Mouse (Mus musculus): ENCODE results near the gene Apaf1.
A peak's percentile ranks its signal among the peaks of the same experiment; 100 is the strongest.

Apaf1 gene

DNA sequence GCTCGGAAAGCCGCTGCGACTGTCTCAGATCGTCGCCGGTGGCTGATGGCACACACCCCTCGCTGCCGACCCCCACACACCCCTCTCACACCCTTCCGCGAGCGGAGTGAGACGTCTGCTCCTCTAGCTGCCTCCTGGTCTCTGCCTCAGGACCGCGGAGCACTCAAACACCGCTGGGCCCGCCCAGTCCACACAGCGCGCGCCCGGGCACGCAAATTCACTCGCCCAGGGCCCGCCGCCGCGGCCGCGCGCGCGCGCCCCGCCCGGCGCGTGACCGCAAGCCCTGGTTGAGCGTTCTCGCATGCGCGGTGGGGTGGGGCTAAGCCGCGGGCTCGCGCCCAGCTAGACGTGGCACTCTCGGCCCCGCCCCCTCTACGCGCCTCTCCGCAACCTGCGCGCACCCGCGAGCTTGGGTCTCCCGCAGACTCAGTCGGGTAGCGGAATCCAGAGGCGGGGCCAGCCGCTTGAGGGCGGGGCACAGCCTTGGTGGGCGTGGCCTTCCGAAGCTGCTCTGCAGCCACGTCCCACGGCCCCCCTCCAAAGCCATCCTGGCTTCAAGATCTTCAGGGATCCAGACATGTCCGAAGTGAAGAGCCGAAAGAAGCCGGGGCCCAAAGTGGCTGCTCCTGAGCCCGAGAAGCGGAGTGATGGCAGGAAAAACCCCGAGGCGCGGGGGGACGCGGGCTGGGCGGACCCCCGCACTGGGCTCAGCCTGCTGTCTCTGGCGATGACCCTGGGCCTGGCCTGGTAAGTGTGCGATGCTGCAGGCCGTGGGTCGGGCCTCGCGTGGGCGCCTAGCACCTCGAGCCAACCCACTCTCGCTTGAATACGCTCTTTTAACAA, at the start of gene Apaf1, which contains the start of gene Ikbip:
Gene Apaf1 (minus strand): TSS at position 221 of the 843 bp plus-strand sequence.
Gene Ikbip (plus strand): TSS at position 391 of the 843 bp plus-strand sequence.
- peak; percentile 99 to 100 for DNase-seq (ENCODE audit: low spot score in 2 of 2)

GRCm38 (mm10) chr10:91131565-91131964, 49.0 kb upstream of the Apaf1 start:
- no peak for DNase-seq (ENCODE audit: low spot score in 2 of 2)

GRCm38 (mm10) chr10:91130792-91131191, 48.2 kb upstream of the Apaf1 start:
- DNase-seq (ENCODE audit: low spot score in 2 of 2), result no peak

DNA sequence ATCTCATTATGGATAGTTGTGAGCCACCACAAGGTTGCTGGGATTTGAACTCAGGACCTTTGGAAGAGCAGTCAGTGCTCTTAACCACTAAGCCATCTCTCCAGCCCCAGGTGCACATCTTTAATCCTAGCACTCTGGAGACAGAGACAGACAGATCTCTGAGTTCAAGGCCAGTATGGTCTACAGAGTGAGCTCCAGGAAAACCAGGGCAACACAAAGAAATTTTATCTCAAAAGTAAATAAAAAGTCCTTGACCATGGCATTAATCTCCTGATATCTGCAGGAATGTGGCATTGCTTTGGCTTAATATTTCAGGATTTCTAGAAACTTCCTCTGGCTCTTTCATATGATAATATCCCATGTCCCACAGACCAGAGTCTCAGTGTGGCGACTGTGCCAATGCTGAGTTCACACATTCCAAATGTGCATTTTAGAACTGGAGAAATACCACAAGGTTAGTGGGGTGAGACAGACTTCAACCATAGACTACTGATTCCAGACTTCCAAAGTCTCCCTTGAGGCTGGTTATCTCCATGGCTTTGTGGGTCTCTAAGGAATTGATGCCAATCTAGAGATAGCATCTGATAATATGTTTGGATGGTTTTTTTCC, 46.1 kb upstream of the Apaf1 start:
- no peak for DNase-seq (ENCODE audit: low spot score in 2 of 2)

DNA sequence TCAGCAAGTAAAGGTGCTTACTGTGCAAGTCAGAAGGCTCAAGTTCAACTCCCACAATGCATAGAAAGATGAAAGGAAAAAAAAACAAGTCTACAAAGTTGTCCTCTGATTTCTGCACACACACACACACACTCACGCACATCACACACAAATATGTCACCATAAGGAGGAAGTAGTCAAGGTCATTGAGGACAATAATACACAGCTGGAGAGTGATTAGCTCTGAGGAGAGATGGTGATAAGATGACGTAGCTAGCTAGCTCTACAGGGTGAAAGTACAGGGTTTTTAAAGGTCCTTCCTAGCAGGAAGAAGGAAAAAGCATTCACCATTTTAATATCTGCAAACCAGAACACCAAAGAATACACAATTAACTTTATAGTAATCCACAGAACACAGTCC, 44.8 kb upstream of the Apaf1 start:
- no peak for DNase-seq (ENCODE audit: low spot score in 2 of 2)

GRCm38 (mm10) chr10:91126618-91127355, 44.2 kb upstream of the Apaf1 start:
- no peak for DNase-seq (ENCODE audit: low spot score in 2 of 2)

DNA sequence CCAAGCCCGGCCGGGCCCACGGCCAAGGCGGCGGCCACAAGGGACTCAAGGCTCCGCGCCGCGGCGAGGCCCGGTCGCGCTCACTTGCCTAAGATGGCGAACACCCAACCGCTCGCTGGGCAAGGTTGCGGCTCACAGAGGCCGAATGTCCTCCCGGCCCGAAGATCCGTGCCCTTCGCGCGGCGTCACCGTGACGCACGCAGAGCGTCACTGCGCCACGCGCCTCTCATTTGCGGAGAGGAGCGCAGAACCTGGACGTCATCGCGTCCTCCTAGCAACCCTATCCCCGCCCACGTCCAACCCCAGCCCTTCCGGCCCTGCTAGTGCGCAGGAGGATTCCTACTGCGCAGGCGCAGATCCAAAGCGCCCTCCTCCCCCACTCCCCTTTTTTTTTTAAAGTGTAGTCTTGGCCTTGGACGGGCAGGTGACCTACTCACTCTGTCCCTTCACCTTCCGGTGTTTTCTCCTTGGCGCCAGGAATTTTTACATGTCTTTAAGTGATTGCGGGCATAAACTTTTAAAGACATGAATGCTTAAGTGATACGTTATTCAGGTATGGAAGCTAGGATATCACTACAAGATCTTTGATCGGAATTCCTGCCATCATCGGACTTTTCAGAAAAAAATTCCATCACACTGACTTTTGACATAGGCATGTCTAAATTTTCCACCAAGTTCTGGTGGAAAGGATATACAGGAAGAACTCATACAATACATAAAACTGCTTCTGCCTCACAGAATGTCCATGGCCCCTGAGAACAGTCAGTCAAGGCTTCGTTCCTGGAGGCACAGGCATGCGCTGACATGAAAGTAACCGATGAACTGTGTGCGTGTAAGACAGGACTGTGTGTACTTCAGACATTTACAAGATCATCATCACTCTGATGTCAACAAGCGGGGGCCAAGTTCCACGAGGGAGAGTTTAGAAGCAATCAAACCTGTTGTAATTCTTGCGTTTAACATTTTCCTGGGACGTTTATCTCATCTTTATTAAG, 41.6 kb upstream of the Apaf1 start, which contains the start of gene Slc25a3:
Gene Slc25a3 (minus strand): TSS at position 232 of the 995 bp plus-strand sequence.
- DNase-seq (ENCODE audit: low spot score in 2 of 2), result peak; percentile 96 to 98

GRCm38 (mm10) chr10:91123281-91123827, 40.8 kb upstream of the Apaf1 start:
- DNase-seq (ENCODE audit: low spot score in 2 of 2), result peak; percentile 56 to 70

- no peak for DNase-seq (ENCODE audit: low spot score in 2 of 2)
Observed at GRCm38 (mm10) chr10:91122646-91123045, 40.1 kb upstream of the Apaf1 start.

DNA sequence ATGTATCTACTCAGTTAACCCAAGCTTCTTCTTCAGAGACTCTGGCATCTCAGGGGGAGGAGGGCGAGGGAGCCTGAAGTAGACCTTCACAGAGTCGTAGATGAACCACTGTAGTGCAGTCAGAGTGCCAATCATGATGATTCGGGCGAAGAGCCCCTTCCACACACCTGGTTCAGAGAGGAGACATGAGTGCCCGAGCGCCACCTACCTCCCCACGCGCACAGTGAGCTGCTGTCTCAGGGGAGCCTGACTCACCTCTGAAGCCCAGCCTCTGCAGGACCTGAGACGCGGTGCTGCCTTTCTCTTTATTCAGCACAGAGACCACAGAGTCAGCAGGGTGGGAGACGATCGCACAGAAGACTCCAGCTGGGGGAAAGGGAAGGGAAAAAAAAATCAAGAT, 34.4 kb upstream of the Apaf1 start:
- no peak for DNase-seq (ENCODE audit: low spot score in 2 of 2)

DNA sequence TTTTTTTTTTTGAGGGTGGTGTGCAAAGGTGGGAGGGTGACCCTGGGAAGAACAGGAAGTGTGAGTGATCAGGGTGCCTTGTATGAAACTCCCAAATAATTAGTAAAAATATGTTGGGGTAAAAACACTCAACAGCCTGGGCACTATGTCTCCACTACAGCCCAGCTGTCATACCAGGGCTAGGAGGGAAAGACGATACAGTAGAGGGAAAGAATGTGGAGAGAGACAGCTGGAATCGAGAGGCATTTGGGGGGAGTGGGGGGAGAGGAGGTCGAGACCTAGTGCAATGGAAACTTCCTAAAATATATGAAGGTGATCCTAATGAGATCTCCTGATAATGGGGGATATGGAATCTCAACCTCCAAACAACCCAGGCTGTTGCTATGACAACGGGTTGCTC, 27.3 kb upstream of the Apaf1 start:
- no peak for DNase-seq (ENCODE audit: low spot score in 2 of 2)

GRCm38 (mm10) chr10:91105981-91106380, 23.4 kb upstream of the Apaf1 start:
- no peak for DNase-seq (ENCODE audit: low spot score in 2 of 2)

DNA sequence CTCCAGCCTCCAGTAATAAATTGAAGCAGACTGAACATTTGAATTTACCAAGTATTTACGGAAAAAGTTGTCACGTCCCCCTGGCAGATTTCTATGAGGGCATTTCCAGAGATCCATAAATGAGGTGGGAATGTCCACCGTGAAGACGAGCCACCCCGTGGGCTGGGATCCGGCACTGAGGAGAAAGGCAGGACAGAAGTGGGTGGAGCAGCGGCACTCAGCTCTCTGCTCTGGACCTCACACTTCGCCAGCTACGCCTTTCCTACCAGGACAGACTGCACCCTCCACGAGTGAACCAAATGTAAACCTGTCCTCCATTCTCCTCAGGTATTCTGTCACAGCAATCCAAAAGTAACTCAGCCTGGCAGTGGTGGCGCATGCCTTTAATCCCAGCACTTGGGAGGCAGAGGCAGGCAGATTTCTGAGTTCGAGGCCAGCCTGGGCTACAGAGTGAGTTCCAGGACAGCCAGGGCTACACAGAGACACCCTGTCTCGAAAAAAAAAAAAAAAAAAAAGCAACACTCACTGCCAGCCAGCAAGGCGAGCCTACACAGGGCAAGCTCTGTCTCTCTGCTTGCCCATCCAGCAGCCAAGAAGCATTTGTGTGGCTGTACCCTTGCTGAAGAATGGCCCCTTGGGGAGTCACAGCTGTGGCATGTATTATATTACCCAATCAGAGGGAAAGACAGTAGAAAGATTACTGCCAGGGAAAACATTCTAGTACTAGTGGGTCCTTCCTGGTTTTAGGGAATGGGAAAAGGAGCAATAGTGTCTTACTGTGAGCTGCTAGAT, 20.4 kb upstream of the Apaf1 start:
- DNase-seq (ENCODE audit: low spot score in 2 of 2), result no peak

DNA sequence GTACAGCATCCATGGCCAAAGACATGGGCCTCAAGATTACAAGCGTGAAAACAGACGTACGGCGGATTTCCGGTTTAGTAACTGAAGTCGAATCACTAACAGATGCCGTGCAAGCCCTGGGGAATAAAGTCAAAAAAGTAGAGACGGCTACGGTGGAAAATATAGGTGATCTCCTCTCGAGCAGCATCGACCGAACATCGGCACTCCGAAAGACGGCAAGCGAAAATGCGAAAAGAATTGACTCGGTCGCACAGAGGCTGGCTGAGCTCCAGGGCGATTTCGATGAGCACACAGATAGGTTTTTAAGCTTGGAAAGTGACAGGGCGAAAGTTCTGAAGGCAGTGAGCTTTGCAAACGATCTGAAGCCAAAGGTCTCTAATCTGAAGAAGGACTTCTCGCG, 19.4 kb upstream of the Apaf1 start:
- DNase-seq (ENCODE audit: low spot score in 2 of 2), result no peak

DNA sequence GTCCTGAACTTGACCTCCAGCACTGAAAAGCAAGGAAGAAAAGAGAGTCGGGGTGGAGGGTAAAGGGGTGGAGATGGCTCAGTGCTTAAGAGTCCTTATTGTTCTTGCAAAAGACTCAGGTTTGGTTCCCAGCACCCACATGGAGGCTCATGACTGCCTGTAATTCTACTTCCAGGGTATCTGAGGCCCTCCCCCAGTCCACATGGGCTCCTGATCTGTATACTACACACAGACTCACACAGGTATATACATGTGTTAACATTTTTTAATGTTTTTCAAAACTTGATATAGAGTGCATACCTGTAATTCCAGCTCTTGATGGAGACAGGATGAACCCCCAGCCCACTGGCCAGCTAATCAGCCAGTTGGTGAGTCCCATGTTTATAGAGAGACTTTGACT, 17.5 kb upstream of the Apaf1 start:
- DNase-seq (ENCODE audit: low spot score in 2 of 2), result no peak

DNA sequence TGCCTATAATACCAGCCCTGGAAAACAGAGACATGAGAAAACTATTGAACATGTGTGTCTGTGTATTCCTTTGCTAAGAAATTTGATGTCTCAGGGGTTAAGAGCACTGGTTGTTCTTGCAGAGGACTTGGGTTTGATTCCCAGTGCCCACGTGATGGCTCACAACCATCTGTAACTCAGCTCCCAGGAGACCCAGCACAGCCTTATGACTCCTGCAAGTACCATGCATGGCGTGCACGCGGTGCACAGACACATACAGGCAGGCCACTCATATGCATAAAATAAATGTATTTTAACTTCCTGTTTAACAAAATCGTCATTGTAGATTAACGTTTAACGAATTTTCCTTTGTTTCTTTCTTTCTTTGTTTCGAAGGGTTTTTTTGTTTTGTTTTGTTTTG, 15.5 kb upstream of the Apaf1 start:
- DNase-seq (ENCODE audit: low spot score in 2 of 2), result no peak

DNA sequence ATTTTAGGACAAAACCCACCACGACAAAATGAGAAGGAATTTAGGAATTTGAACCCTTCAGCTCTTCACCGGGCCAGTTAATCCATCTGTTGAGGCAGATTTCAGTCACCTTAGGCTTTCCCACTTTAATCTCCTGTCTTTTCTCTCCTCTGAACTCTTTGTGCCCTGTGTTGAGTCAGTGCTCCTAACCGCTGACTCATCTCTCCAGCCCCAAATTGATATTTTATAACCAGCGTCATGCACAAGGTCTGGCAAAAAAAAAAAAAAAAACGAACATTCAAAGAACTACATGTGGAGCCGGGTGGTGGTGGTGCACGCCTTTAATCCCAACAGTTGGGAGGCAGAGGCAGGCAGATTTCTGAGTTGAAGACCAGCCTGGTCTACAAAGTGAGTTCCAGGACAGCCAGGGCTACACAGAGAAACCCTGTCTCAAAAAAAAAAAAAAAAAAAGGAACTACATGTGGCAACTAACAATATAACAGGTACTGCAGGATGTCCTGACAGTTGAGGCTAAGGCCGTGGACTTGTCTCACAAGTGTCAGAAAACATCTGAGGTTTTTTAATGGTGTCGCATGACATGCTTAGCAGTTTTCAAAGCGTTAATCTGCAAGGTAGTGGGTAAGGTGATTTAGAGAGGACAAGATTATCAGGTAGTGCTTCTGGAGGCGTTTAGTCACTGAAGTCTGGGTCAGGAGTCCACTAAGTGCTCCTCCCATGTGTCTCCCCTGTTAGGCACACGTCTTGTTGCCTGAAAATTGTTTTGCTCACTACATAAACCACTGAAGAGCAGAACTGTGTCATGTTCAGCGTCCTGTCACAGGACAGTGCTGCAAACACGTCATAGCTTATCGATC, 11.9 kb upstream of the Apaf1 start:
- DNase-seq (ENCODE audit: low spot score in 2 of 2), result no peak

DNA sequence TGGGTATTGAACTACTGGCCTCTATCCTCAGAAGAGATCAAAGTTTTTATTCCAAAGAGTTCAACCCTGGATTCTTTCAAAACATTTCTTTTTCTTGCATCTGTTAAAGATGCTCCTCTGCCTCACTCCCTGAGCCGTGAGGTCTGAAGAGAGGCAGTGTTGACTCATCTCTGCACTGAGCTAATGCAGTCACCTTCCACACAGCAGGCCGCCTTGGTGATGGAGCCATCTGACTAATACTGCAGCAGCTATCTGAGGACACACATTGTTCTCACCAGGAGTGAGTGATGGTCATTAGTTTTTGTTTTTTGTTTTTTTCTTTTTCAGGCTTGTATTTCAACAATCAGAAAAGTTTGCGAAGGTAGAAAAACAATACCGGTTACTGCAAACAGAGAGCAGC, 10.2 kb upstream of the Apaf1 start:
- DNase-seq (ENCODE audit: low spot score in 2 of 2), result no peak

GRCm38 (mm10) chr10:91083393-91083927, 890 bp upstream of the Apaf1 start:
- no peak for DNase-seq (ENCODE audit: low spot score in 2 of 2)

Measured in thymus, postnatal 10 days (tissue).